Mouse (Mus musculus) neural tube, embryonic 13.5 days (tissue): ENCODE data around the gene Perp. TPM values are rescaled to one million over a fixed set of nuclear protein-coding genes. Genes with fewer than 3 reads are reported as not detected.

Experiments used
- ATAC-seq: fragments of 200-750 bp; cut with Nextera tagmentation; 2 replicates; pipeline ENCODE4 v1.8.0; 2017; ENCODE audit warnings: low read depth, mild to moderate bottlenecking, moderate TSS enrichment, moderate library complexity
- H3K27ac ChIP-seq: fragments of 300-500 bp; sonication (generic); replicated peaks from 2 replicates; pipeline ENCODE4 v1.5.1; 2015; ENCODE audit warnings: moderate library complexity, mild to moderate bottlenecking, inconsistent platforms
- H3K27me3 ChIP-seq: fragments of 300-500 bp; sonication (generic); 2 replicates; pipeline ENCODE4 v1.6.1; 2015; ENCODE audit warnings: mild to moderate bottlenecking, inconsistent platforms
- H3K36me3 ChIP-seq: fragments of 300-500 bp; sonication (generic); 2 replicates; pipeline ENCODE4 v1.6.1; 2015; ENCODE audit warnings: mild to moderate bottlenecking, inconsistent platforms
- H3K4me1 ChIP-seq: fragments of 300-500 bp; sonication (generic); replicated peaks from 2 replicates; pipeline ENCODE4 v1.6.1; 2015; ENCODE audit warnings: inconsistent platforms
- H3K4me2 ChIP-seq: fragments of 300-500 bp; sonication (generic); 2 replicates; pipeline ENCODE4 v1.6.1; 2015; ENCODE audit warnings: inconsistent platforms, mild to moderate bottlenecking, moderate library complexity
- H3K4me3 ChIP-seq: fragments of 300-500 bp; sonication (generic); 2 replicates; pipeline ENCODE4 v1.5.1; 2015; ENCODE audit warnings: mild to moderate bottlenecking, inconsistent platforms
- H3K9ac ChIP-seq: fragments of 300-500 bp; sonication (generic); 2 replicates; pipeline ENCODE4 v1.6.1; 2015; ENCODE audit warnings: moderate library complexity, mild to moderate bottlenecking, inconsistent platforms
- H3K9me3 ChIP-seq: fragments of 300-500 bp; sonication (generic); 2 replicates; pipeline ENCODE4 v1.6.1; 2016; ENCODE audit warnings: inconsistent platforms
- WGBS: fragments of 180-500 bp; shearing (Covaris S2); methylation state at CpG from one replicate; pipeline ENCODE4 v1.1.7; 2015; 5-methylcytosine and 5-hydroxymethylcytosine counted together
- polyA plus RNA-seq: library from polyadenylated mRNA; unstranded; fragments of >200 nt; fragmentation: Nextera tagmentation; extraction: Ambion mirVana; gene quantifications from 2 replicates; pipeline ENCODE4 v1.2.1, GENCODE M21; 2015

Gene Perp
- polyA plus RNA-seq, 1 experiment from 2014 or later, result 5.7 TPM

DNA sequence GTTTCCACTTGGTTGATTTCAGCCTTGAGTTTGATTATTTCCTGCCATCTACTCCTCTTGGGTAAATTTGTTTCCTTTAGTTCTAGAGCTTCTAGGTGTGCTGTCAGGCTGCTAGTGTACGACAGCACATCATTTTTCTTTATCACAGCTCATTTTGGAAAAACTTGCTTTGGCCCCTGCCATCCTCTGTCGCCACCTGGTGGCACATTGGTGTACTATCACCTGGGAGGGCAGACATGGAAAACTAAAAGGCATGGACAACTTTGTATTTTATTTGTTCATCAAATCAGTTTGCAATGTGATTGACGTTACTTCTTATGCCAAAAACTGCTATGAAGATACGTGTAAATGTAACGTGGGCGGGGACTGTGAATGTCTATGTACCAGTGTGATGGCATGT is 59.3 kb downstream of the Perp start:
- Histone ChIP-seq H3K4me3 (no peak overlapping the region), H3K4me2 (no peak overlapping the region), H3K4me1 (no peaks in the 10 kb centered on the region), H3K9ac (no peak overlapping the region), H3K36me3 (no peaks in the 10 kb centered on the region), H3K9me3 (no peaks in the 10 kb centered on the region), H3K27me3 (no peaks in the 10 kb centered on the region), H3K27ac (no peak overlapping the region)
- 27% methylated on average over 6 of the region's 6 CpGs for WGBS
- no peak for ATAC-seq

Other genes starting within 250 kb of the Perp start
- 6.5 and 6.6 TPM in 2 replicates for gene Arfgef3, start 101.1 kb upstream of the Perp start, polyA plus RNA-seq
- 0.15 and 0.42 TPM in 2 replicates for gene Gm4922, start 58.2 kb upstream of the Perp start, polyA plus RNA-seq
- gene Tnfaip3, start 170.6 kb downstream of the Perp start, polyA plus RNA-seq, result 1.6 and 1.8 TPM in 2 replicates